Mouse (Mus musculus) monocyte, adult 5-6 weeks (primary cell): ENCODE measurements around the gene Antxr1. TPM values are rescaled to one million over a fixed set of nuclear protein-coding genes. Genes with fewer than 3 reads are reported as not detected.

Experiments
- ATAC-seq: fragments of 153-309, 156-312 bp; replicated peaks from 2 replicates; pipeline ENCODE4 v1.8.0; 2017; ENCODE audit warnings: mild to moderate bottlenecking; ENCODE audit not compliant: low TSS enrichment, insufficient number of reproducible peaks, severe bottlenecking, poor library complexity, low FRiP score
- total RNA-seq: library from RNA; stranded (forward); fragments of 200-1000, 200-491, 200-594 nt; gene quantifications from 3 replicates; pipeline ENCODE4 v1.2.3, GENCODE M21; 2017

Antxr1 gene
- total RNA-seq, 1 experiment from 2014 or later, result not detected

GRCm38 (mm10) chr6:87161391-87162263 lies 174.0 kb downstream of the Antxr1 start:
- ATAC-seq, result no peak

- no peak for ATAC-seq
Measured at GRCm38 (mm10) chr6:87160196-87160595, 175.4 kb downstream of the Antxr1 start.

GRCm38 (mm10) chr6:87158062-87158623 lies 177.5 kb downstream of the Antxr1 start:
- ATAC-seq, result no peak

- ATAC-seq, result no peak
Measured at GRCm38 (mm10) chr6:87153836-87154235, 181.8 kb downstream of the Antxr1 start.

GRCm38 (mm10) chr6:87153231-87153580 lies 182.4 kb downstream of the Antxr1 start:
- peak; percentile 13; the same call in 1 of the 2 replicates for ATAC-seq

- ATAC-seq, result peak; percentile 84
Measured at GRCm38 (mm10) chr6:87152461-87153230, 183.0 kb downstream of the Antxr1 start.

- ATAC-seq, result no peak
Measured at GRCm38 (mm10) chr6:87151427-87151826, 184.2 kb downstream of the Antxr1 start.

GRCm38 (mm10) chr6:87150471-87150870 lies 185.2 kb downstream of the Antxr1 start:
- no peak for ATAC-seq

- no peak for ATAC-seq
Measured at GRCm38 (mm10) chr6:87147921-87148320, 187.7 kb downstream of the Antxr1 start.

- ATAC-seq, result no peak
Measured at GRCm38 (mm10) chr6:87143594-87143993, 192.0 kb downstream of the Antxr1 start.

- ATAC-seq, result no peak
Measured at GRCm38 (mm10) chr6:87142239-87142638, 193.4 kb downstream of the Antxr1 start.

- ATAC-seq, result no peak
Measured at GRCm38 (mm10) chr6:87139796-87140553, 195.6 kb downstream of the Antxr1 start.

GRCm38 (mm10) chr6:87138479-87138878 lies 197.1 kb downstream of the Antxr1 start:
- ATAC-seq, result no peak

- ATAC-seq, result no peak
Measured at GRCm38 (mm10) chr6:87133966-87134546, 201.6 kb downstream of the Antxr1 start.

GRCm38 (mm10) chr6:87133520-87133919 lies 202.1 kb downstream of the Antxr1 start:
- no peak for ATAC-seq

- no peak for ATAC-seq
Measured at GRCm38 (mm10) chr6:87131078-87131477, 204.5 kb downstream of the Antxr1 start.

- no peak for ATAC-seq
Measured at GRCm38 (mm10) chr6:87130628-87131027, 205.0 kb downstream of the Antxr1 start.

- 0 out of 2 replicates have a peak, but pooled peaks have one; percentile 40 for ATAC-seq
Measured at GRCm38 (mm10) chr6:87129861-87130260, 205.8 kb downstream of the Antxr1 start.
